9 mouse cellular contexts compared by ENCODE assay signal in the genomic region with DNA sequence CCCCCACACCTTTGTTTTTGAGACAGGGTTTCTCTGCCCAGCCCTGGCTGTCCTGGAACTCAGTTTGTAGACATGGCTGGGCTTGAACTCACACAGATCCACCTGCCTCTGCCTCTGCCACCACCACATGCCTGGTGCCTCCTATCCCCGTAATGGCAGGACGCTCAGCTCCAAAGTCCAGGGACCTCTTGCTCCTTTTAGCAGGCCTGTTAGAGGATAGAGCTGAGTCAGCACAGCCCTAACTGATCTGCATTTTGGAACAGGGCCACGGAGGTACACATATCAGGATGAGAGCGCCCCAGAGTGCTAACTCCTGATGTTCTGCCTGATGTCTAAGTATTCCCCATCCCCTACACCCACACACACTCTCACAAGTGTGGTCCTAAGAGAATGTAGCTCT. TPM values are rescaled to one million over a fixed set of nuclear protein-coding genes. Genes with fewer than 3 reads are reported as not detected.
A peak's percentile ranks its signal among the peaks of the same experiment; 100 is the strongest.
DNase-seq lines count a peak whose midpoint lies in the region; ATAC-seq and TF ChIP-seq lines count a peak whose summit lies in the region.
"Had no signal": no experiment of that assay in that cellular context is flagged by ENCODE, and none has a peak within 500 bp of the region (broad histone marks: within the 10 kb centered on the region; RNA-seq: fewer than 3 reads in every experiment).

Gene Tmem86b (minus strand): TSS at position 392 of the 400 bp plus-strand sequence.

- H3K9me3 ChIP-seq in kidney, embryonic 14.5 days (ENCODE audit: control insufficient read depth, low read length), result no peaks in the 10 kb centered on the region
- no peaks in the 10 kb centered on the region for H3K9me3 ChIP-seq in midbrain, embryonic 15.5 days

- H3K4me3 ChIP-seq in kidney, embryonic 14.5 days (ENCODE audit: low read length), result no peak within 1 kb of the TSS
- H3K4me3 ChIP-seq in small intestine, adult 2 months (ENCODE audit: low read depth, low read length), result no peak within 1 kb of the TSS
- H3K4me3 ChIP-seq in midbrain, embryonic 15.5 days, result no peak within 1 kb of the TSS

- TF ChIP-seq CTCF in small intestine, adult 2 months (IDR thresholded peaks at IDR 0.05; ENCODE audit: extremely low read depth, insufficient read length, insufficient replicate concordance, low read depth, low read length), result no peak

- WGBS in kidney, embryonic 14.5 days, result 95% methylated on average over 4 of the region's 4 CpGs
- WGBS in small intestine, adult 2 months, result 26% methylated on average over 4 of the region's 4 CpGs
- WGBS in midbrain, embryonic 15.5 days, result 94% methylated on average over 4 of the region's 4 CpGs

- no peak within 1 kb of the TSS for H3K4me2 ChIP-seq in kidney, embryonic 14.5 days (replicated peaks; ENCODE audit: low read depth, low read length)
- no peak within 1 kb of the TSS for H3K4me2 ChIP-seq in midbrain, embryonic 15.5 days

- H3K27ac ChIP-seq in kidney, embryonic 14.5 days (ENCODE audit: low read depth, low read length), result no peak within 1 kb of the TSS
- H3K27ac ChIP-seq in small intestine, adult 2 months (ENCODE audit: insufficient read depth, low read depth, low read length), result peak within 1 kb of the TSS; percentile 89
- H3K27ac ChIP-seq in midbrain, embryonic 15.5 days, result no peak within 1 kb of the TSS

- no peak for ATAC-seq in kidney, embryonic 14.5 days (ENCODE audit: low FRiP score, low TSS enrichment)
- peak; percentile 76 for ATAC-seq in erythroid progenitor cell, adult 5-6 weeks (replicated peaks; ENCODE audit: low FRiP score, poor library complexity, severe bottlenecking)
- ATAC-seq in midbrain, embryonic 15.5 days (replicated peaks), result no peak

- H3K27me3 ChIP-seq in kidney, embryonic 14.5 days (ENCODE audit: control insufficient read depth, insufficient read depth, low read length), result no peaks in the 10 kb centered on the region
- H3K27me3 ChIP-seq in small intestine, adult 2 months (ENCODE audit: control insufficient read depth, insufficient read depth, low read length), result no peaks in the 10 kb centered on the region
- H3K27me3 ChIP-seq in midbrain, embryonic 15.5 days (replicated peaks), result no peaks in the 10 kb centered on the region

- DNase-seq in kidney, adult 18-20 months, result peak; percentile 55
- DNase-seq in layer of hippocampus, postnatal 36 days, result no peak
- no peak for DNase-seq in retina, embryonic 14.5 days (ENCODE audit: low spot score)
- DNase-seq in right cerebral cortex, postnatal 14 days, result no peak
- DNase-seq: cerebellum, postnatal 36 days had no signal

- no peaks in the 10 kb centered on the region for H3K4me1 ChIP-seq in kidney, embryonic 14.5 days (ENCODE audit: control insufficient read depth, insufficient read depth, low read length)
- peaks cover 16% of the 10 kb centered on the region for H3K4me1 ChIP-seq in small intestine, adult 2 months (ENCODE audit: control insufficient read depth, insufficient read depth, insufficient read length, low read length)
- H3K4me1 ChIP-seq in midbrain, embryonic 15.5 days, result no peaks in the 10 kb centered on the region

- H3K36me3 ChIP-seq in kidney, embryonic 14.5 days (ENCODE audit: control insufficient read depth, insufficient read depth, low read length), result peaks cover 68% of the 10 kb centered on the region
- H3K36me3 ChIP-seq in small intestine, adult 2 months (ENCODE audit: control insufficient read depth, insufficient read depth, low read length), result peaks cover 52% of the 10 kb centered on the region
- peaks cover 33% of the 10 kb centered on the region for H3K36me3 ChIP-seq in midbrain, embryonic 15.5 days (replicated peaks)

- no peak for TF ChIP-seq POLR2A in small intestine, adult 2 months (IDR thresholded peaks at IDR 0.05; ENCODE audit: low read depth, low read length)

- no peak within 1 kb of the TSS for H3K9ac ChIP-seq in kidney, embryonic 14.5 days (ENCODE audit: low read depth, low read length)
- H3K9ac ChIP-seq in midbrain, embryonic 15.5 days, result no peak within 1 kb of the TSS

RNA-seq across cellular contexts. Expression of gene Tmem86b, which starts in this region (rescaled TPM):
- 1.0 and 1.4 TPM in 2 replicates for polyA plus RNA-seq in kidney, embryonic 14.5 days (2014; fragmentation: Nextera tagmentation; extraction: Ambion mirVana)
- total RNA-seq in erythroid progenitor cell, adult 5-6 weeks (2015; ENCODE audit: low replicate concordance), result 72.1 and 91.0 TPM in 2 replicates
- total RNA-seq in erythroid progenitor cell, adult 5-6 weeks (2017; ENCODE audit: low replicate concordance), result 37.6 and 45.8 TPM in 2 replicates
- 10 to 100 TPM; 14.4 to 21.5 TPM for total RNA-seq in layer of hippocampus, postnatal 36 days (2021)
- 65.5 and 261 TPM in 2 replicates for polyA plus RNA-seq in small intestine, adult 2 months (2012; rRNA removed)
- polyA plus RNA-seq in midbrain, embryonic 15.5 days (2015; fragmentation: Nextera tagmentation; extraction: Ambion mirVana), result 3.8 and 4.2 TPM in 2 replicates

Comparison
In these comparisons a context has a peak if more than half of its experiments do, and no peak if none do; other contexts are left out.
1. RNA of gene Tmem86b (polyA plus RNA-seq): 65.5 to 261 TPM in small intestine, adult 2 months; 3.8 to 4.2 TPM in midbrain, embryonic 15.5 days and 1.0 to 1.4 TPM in kidney, embryonic 14.5 days; every median in the first group is over 10 times any median in the second.